Mouse (Mus musculus) ovary, postnatal 36 days (tissue): Measurements from ENCODE around the gene Olfr213.
"Not testable (repeated sequence)": the region's sequence is repeated elsewhere in the genome, so short reads cannot be mapped to it uniquely, and the experiment has no call there.

ENCODE experiments used
- DNase-seq: peaks from one replicate; pipeline ENCODE4 v3.0.0; 2022; ENCODE audit warnings: low spot score, mixed read lengths

Gene Olfr213

GRCm38 (mm10) chr6:116538156-116538555, at the start of gene Olfr213:
Olfr213 (plus strand) TSS chr6:116538456.
- no peak for DNase-seq

GRCm38 (mm10) chr6:116488791-116489190, 49.5 kb upstream of the Olfr213 start, which contains the start of gene Olfr211:
Olfr211 (plus strand) TSS chr6:116489091.
- no peak for DNase-seq

- DNase-seq, result no peak
Measured at GRCm38 (mm10) chr6:116493742-116494141, 44.5 kb upstream of the Olfr213 start.

- DNase-seq, result no peak
Measured at GRCm38 (mm10) chr6:116495960-116496359, 42.3 kb upstream of the Olfr213 start.

GRCm38 (mm10) chr6:116506302-116507003, 31.8 kb upstream of the Olfr213 start, which contains the start of gene Olfr212:
Olfr212 (plus strand) TSS chr6:116506516.
- not testable (repeated sequence) for DNase-seq

- DNase-seq, result no peak
Measured at GRCm38 (mm10) chr6:116514832-116515231, 23.4 kb upstream of the Olfr213 start.

GRCm38 (mm10) chr6:116542500-116542899, 4.2 kb downstream of the Olfr213 start:
- no peak for DNase-seq

- DNase-seq, result not testable (repeated sequence)
Measured at GRCm38 (mm10) chr6:116550841-116551240, 12.6 kb downstream of the Olfr213 start, which contains the start of gene Gm5580. Gm5580 (plus strand) TSS chr6:116551141.

- no peak for DNase-seq
Measured at GRCm38 (mm10) chr6:116553935-116554334, 15.7 kb downstream of the Olfr213 start, which contains the start of gene Olfr214. Olfr214 (plus strand) TSS chr6:116554235.

- no peak for DNase-seq
Measured at GRCm38 (mm10) chr6:116554952-116555351, 16.7 kb downstream of the Olfr213 start.

GRCm38 (mm10) chr6:116569834-116570233, 31.6 kb downstream of the Olfr213 start:
- DNase-seq, result no peak

GRCm38 (mm10) chr6:116584095-116584494, 45.8 kb downstream of the Olfr213 start, which contains the start of gene Olfr215:
Olfr215 (minus strand) TSS chr6:116584195.
- no peak for DNase-seq
